Mouse (Mus musculus) bone marrow, adult 2 months (tissue): ENCODE data around the gene Psd.

Experiments used
- CTCF ChIP-seq: fragments of 200-500 bp; IDR thresholded peaks from 2 replicates; pipeline ENCODE4 v1.5.1; 2011; ENCODE audit warnings: low read length, control low read depth; ENCODE audit not compliant: control insufficient read depth, insufficient read depth
- POLR2A ChIP-seq: fragments of 200-500 bp; IDR thresholded peaks from 2 replicates; pipeline ENCODE4 v1.6.1; 2011; ENCODE audit warnings: low read depth, mild to moderate bottlenecking, control low read depth, low read length, borderline replicate concordance; ENCODE audit not compliant: control insufficient read depth

DNA sequence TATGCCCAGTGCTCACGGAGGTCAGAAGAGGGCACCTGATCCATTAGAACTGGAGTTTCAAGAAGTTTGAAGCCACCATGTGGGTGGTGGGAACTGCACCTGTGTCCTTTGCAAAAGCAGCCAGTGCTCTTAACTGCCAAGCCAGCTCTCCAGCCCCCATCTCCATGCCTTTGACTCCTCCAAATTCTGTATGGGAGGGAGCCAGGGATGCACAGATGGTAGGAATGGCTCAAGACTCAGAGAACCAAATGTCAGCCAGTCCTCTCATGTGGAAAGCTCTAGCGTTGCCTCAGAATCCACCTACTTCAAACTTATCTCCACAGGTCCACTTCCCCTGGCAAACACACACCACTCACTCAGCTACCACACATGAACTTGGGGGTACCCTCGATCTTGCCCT is 7.0 kb upstream of the Psd start:
- TF ChIP-seq CTCF (no peak), POLR2A (no peak)
